Mouse (Mus musculus): ENCODE measurements around the gene Crot. TPM values are rescaled to one million over a fixed set of nuclear protein-coding genes. Genes with fewer than 3 reads are reported as not detected.

The Crot gene
- total RNA-seq, 2 experiments from 2014 or later: 22.6 to 25.2 TPM

Other genes starting within 250 kb of the Crot start
- 1 to 10 TPM; 2.9 TPM for gene Abcb1b, start 199.2 kb downstream of the Crot start, total RNA-seq (2021)
- gene Abcb4, start 103.6 kb downstream of the Crot start, total RNA-seq (2021): 10 to 100 TPM; 11.5 to 12.3 TPM
- gene Tmem243, start 103.3 kb upstream of the Crot start, total RNA-seq (2021): 1 to 10 TPM; 6.4 to 8.4 TPM
- 10 to 100 TPM; 14.3 to 15.9 TPM for gene Dmtf1, start 164.5 kb upstream of the Crot start, total RNA-seq (2021)